Mouse (Mus musculus) NIH3T3 (cell line): ENCODE results near the gene 1810037I17Rik.
"Not testable (repeated sequence)": the region's sequence is repeated elsewhere in the genome, so short reads cannot be mapped to it uniquely, and the experiment has no call there.

Experiments
- DNase-seq: peaks from one replicate; pipeline ENCODE4 v3.0.0-alpha.2; 2012; ENCODE audit warnings: low read depth

The 1810037I17Rik gene

DNA sequence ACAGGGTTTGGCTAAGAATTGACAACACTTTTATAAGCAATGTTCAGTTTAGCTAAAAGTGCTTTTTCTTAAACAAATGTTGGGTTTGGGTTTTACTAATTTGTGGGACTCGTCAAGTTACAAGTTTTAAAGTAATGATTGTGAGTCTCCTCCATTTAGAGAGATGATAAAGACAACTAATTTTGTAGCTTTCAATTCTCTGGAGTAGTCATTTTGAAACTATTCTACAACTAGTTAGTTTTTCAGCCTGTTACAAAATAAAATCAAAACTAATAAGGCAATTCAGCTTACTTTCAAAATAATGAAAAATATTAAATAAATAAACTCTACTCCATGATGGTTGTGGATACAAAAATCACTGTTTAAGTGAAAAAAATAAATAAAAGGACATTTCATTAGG, 8.5 kb downstream of the 1810037I17Rik start:
- DNase-seq = no peak

DNA sequence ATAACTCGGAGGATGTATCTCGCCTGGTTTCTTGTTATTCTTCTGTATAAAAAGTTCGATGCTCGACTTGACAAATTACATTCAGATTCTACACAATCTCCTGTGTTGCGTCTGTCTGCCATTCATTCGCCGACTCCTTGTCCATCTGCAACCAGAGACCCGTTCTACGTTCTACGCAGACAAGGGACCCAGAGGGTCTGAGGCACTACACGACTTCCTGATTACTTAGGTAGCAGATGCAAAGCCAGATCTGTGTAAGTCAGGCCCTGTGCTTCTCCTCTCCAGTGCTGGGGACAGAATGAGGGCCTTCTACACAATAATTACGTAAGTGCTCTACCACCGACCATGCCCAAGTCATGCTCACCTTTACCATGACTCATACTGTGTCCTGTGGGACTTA, 13.2 kb downstream of the 1810037I17Rik start:
- DNase-seq = not testable (repeated sequence)

DNA sequence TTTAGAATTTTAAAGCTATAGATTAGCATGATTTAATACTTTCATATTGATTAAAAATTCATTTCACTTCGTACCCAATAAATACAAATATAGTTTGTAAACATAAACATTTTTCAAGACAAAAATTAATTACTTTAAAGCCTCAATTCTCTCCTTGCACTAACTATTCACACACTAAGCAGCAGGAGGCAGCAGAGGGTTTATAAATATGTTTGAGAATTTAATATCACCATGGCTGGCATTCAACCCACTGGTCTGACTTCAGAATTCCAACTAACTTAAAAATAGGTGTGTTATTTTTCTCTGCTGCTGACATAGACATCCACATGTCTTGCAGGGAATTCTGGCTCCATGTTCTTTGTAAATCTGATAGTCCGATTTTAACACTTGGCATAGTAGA, 15.2 kb downstream of the 1810037I17Rik start:
- peak; percentile 90 for DNase-seq

DNA sequence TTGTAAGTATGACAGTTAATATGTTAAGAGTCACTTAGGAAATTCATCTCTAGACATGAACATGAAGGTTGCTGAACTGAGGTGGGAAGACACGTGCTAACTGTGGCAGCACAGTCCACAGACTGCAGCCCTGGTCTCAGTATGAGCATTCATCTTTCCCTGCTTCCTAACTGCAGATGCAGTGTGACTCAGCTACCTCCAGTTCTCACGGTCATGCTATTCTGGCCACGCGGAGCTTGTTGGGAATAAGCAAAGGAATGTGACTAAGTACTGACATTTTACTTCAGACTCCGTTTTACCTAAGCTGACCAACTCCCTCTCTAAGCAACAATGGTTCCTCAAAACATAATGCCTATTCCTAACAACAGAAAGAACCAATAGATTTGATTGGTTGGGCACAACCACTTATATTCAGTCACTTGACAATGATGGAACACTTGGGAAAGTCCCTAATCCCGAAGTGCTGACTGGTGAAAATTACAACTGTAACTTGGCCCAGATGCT, 19.4 kb downstream of the 1810037I17Rik start:
- peak; percentile 60 for DNase-seq

DNA sequence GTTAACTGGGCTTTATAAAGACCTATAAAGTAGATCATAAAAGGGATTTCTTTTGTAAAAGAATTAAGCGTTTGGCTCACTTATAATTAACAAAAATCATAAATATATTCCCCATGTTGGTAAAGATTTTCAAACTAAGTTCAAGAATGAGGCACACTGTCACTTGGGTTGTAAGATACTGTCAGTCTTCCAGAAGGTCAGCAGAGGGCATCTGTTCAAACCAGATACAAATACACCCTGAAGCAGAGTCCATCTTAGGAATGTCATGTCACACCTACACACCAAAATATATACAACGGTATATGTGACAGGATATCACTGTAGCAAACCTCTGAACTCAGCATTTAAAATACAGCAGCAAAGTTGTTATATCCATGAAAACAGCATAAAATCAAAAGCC, 26.1 kb downstream of the 1810037I17Rik start:
- DNase-seq = no peak

DNA sequence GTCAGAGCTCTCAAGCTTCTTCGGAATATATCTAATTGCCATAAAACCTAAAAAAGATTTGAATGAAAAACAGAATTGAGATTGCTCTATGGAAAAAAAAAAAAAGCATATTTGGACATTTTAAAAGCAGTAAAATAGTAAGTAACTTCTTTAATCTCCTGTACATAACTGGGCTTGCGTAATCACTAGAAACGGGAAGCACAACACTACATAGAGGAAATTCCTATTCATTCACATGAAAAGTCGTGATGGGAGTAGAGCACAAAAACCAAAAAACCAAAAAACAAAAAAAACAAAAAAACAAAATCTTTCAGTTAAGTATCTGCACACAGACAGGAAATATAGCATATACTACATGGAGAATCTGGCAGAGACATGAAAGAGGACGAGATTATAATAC, 40.3 kb downstream of the 1810037I17Rik start:
- no peak for DNase-seq

DNA sequence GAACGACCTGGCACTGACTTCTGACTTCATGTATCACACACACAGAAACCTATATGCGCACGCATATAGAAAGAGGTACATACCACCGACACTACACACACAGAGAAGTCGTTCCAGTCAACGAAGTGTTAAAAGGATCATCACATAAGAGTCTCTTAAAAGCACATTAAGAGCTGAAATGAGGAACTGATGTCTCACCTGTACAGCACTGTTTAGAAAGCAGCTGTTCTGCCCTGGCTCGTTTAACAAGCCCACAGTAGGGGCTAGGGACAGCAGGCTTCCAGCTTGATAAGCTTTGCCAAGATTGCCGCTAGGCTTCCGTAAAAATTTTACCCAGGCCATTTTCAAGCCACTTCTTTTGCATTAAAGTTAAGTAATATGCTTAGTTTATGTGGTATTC, 44.4 kb downstream of the 1810037I17Rik start:
- DNase-seq = no peak

DNA sequence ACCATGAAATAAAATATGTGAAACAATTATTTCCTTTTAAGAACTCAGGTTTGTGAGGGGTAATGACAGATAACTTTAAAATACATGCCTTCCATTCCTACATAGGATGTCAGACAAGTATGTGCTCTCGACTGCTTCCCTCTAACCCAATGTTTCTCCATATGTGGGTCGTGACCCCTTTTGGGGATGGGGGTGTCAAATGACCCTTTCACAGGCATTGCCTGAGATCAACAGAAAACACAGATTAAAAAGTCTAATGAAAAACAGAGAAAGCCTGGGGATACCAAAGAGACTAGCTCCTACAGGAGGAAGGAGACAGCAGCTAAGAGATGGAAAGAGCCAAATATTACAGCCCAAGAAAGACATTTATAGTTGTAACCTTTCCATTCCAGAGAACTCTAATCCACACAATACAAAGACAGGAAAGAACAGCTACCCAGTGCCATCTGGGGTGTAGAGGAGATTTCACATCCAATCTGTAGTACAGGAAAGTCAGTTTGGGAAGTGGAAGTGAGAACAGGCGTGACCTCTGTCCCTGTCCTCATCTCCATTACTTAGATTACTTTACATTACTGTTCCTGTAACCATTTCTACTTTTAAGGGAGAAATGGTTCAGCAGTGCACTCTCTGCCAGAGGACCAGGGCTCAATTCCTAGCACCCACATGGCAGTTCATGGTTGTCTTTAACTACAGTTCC, 48.3 kb downstream of the 1810037I17Rik start:
- no peak for DNase-seq

DNA sequence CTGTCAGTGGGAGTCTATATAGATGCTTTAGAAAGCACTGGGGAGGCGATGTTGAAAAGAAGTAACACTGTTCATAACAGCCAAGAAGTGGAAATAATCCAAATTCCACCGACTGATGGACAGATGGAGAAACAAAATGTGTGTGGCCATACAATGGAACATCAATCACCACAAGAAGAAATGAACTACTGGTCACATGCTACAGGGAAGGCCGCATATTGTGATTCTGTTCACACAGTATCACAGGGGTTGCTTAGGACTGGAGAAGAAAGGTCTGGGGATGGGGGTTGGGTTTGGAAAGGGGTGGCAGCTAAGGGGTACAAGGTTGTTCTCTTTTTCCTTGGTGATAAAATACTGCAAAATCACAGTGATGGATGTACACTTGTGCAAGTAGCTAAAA, 50.8 kb downstream of the 1810037I17Rik start:
- no peak for DNase-seq

DNA sequence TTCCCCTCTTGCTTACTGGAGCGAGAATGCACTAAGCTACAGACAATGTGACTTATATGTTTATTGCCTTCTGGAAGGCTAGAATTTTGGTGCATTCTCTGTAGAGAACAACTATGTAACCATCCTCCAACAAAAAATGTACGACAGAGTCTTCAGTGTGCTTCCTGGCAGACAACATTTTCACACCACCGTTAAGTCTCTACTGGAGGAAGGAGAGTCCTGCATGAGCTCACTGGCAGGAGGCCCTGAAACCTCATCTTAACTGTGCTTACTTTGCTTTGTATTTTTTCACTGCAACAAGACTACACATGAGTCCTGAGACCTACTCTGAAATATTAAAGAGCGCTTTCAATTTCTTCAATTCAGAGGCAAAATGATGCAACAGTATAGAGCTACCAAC, 51.4 kb downstream of the 1810037I17Rik start:
- peak; percentile 10 for DNase-seq
